Mouse (Mus musculus) layer of hippocampus, adult 2 months (tissue): ENCODE data around the gene H2-M5. TPM values are rescaled to one million over a fixed set of nuclear protein-coding genes. Genes with fewer than 3 reads are reported as not detected.
A peak's percentile ranks its signal among the peaks of the same experiment; 100 is the strongest.
"Not testable (repeated sequence)": the region's sequence is repeated elsewhere in the genome, so short reads cannot be mapped to it uniquely, and the experiment has no call there.

Experiments used
- DNase-seq, 2 experiments: peaks; one replicate each; pipeline ENCODE4 v3.0.0; 2022; ENCODE audit warnings: low spot score in 2 of 2
- H3K27ac ChIP-seq: fragments of 200-600 bp; 2 replicates; pipeline ENCODE4 v1.8.1; 2022
- H3K4me3 ChIP-seq: fragments of 200-600 bp; 2 replicates; pipeline ENCODE4 v1.8.1; 2022; ENCODE audit warnings: mild to moderate bottlenecking
- CTCF ChIP-seq: fragments of 200-600 bp; conservative IDR thresholded peaks from 2 replicates; pipeline ENCODE4 v1.8.1; 2022; ENCODE audit warnings: antibody characterized with exemption, mild to moderate bottlenecking, moderate library complexity
- total RNA-seq, 2 experiments: library from RNA; stranded (reverse); gene quantifications; 2 replicates each; pipeline ENCODE4 v1.2.3; 2021

The H2-M5 gene
- total RNA-seq, 2 experiments from 2014 or later = 0.37 to 1.2 TPM

- H3K27ac ChIP-seq = no peak overlapping the region
- no peak for TF ChIP-seq CTCF
- no peak for DNase-seq
These were observed 18.8 kb upstream of the H2-M5 start for GRCm38 (mm10) chr17:37008161-37008560.

GRCm38 (mm10) chr17:37003366-37003765 is 14.0 kb upstream of the H2-M5 start:
- no peak for TF ChIP-seq CTCF
- DNase-seq = no peak
- Histone ChIP-seq H3K4me3 (peak overlapping the region; percentile 70), H3K27ac (no peak overlapping the region)

More at GRCm38 (mm10) chr17:37008161-37008560, 18.8 kb upstream of the H2-M5 start:
- H3K4me3 ChIP-seq = no peak overlapping the region

GRCm38 (mm10) chr17:37002364-37003330 is 13.3 kb upstream of the H2-M5 start:
- peak overlapping the region; percentile 70 for H3K4me3 ChIP-seq
- TF ChIP-seq CTCF = no peak
- peak overlapping the region; percentile 80 for H3K27ac ChIP-seq
- peak; percentile 4 to 33 for DNase-seq

GRCm38 (mm10) chr17:37000863-37001262 is 11.5 kb upstream of the H2-M5 start, which contains the start of gene Zfp57:
TSS of gene Zfp57 (plus strand) at chr17:37001163.
- no peak for DNase-seq
- TF ChIP-seq CTCF = no peak
- Histone ChIP-seq H3K27ac (no peak within 1 kb of the TSS), H3K4me3 (no peak within 1 kb of the TSS)

- Histone ChIP-seq H3K27ac (no peak overlapping the region), H3K4me3 (no peak overlapping the region)
- no peak for DNase-seq
- TF ChIP-seq CTCF = no peak
These were observed 9.1 kb upstream of the H2-M5 start for GRCm38 (mm10) chr17:36998477-36998876.

GRCm38 (mm10) chr17:36997033-36997735 is 7.8 kb upstream of the H2-M5 start:
- no peak overlapping the region for H3K27ac ChIP-seq
- peak; percentile 68 to 80 for DNase-seq
- TF ChIP-seq CTCF = peak; percentile 90
- no peak overlapping the region for H3K4me3 ChIP-seq

GRCm38 (mm10) chr17:36995448-36995847 is 6.1 kb upstream of the H2-M5 start:
- no peak for TF ChIP-seq CTCF
- DNase-seq = no peak
- no peak overlapping the region for H3K4me3 ChIP-seq

GRCm38 (mm10) chr17:36994528-36994927 is 5.2 kb upstream of the H2-M5 start:
- DNase-seq = no peak
- TF ChIP-seq CTCF = no peak
- no peak overlapping the region for H3K4me3 ChIP-seq
- no peak overlapping the region for H3K27ac ChIP-seq

More at GRCm38 (mm10) chr17:36995448-36995847, 6.1 kb upstream of the H2-M5 start:
- H3K27ac ChIP-seq = no peak overlapping the region

- TF ChIP-seq CTCF = no peak
- no peak for DNase-seq
- Histone ChIP-seq H3K27ac (no peak overlapping the region), H3K4me3 (no peak overlapping the region)
These were observed 4.5 kb upstream of the H2-M5 start for GRCm38 (mm10) chr17:36993770-36994325.

- Histone ChIP-seq H3K4me3 (no peak overlapping the region), H3K27ac (no peak overlapping the region)
- no peak for TF ChIP-seq CTCF
- no peak for DNase-seq
These were observed 3.2 kb upstream of the H2-M5 start for GRCm38 (mm10) chr17:36992336-36993104.

GRCm38 (mm10) chr17:36990630-36991029 is 1.3 kb upstream of the H2-M5 start:
- not testable (repeated sequence) for DNase-seq, H3K27ac ChIP-seq, H3K4me3 ChIP-seq

- DNase-seq = no peak
- Histone ChIP-seq H3K4me3 (no peak overlapping the region), H3K27ac (no peak overlapping the region)
- TF ChIP-seq CTCF = no peak
These were observed 862 bp downstream of the H2-M5 start for GRCm38 (mm10) chr17:36988475-36988874.
